Mouse (Mus musculus): ENCODE data around the gene Ctsc. TPM values are rescaled to one million over a fixed set of nuclear protein-coding genes. Genes with fewer than 3 reads are reported as not detected.

Gene Ctsc
- polyA plus RNA-seq, 1 experiment: 0.30 TPM

- TF ChIP-seq GATA1 (IDR thresholded peaks at IDR 0.05; ENCODE audit: low read length) (no peak), TAL1 (IDR thresholded peaks at IDR 0.05; ENCODE audit: low read length) (no peak)
These were observed 13.2 kb downstream of the Ctsc start for GRCm38 (mm10) chr7:88291036-88291435.

GRCm38 (mm10) chr7:88292044-88292443 is 14.2 kb downstream of the Ctsc start:
- no peak for TF ChIP-seq GATA1 (IDR thresholded peaks at IDR 0.05; ENCODE audit: low read length)
- no peak for TF ChIP-seq TAL1 (IDR thresholded peaks at IDR 0.05; ENCODE audit: low read length)
- Histone ChIP-seq H3K9me3 (ENCODE audit: control insufficient read depth, low read length) (no peaks in the 10 kb centered on the region), H3K36me3 (ENCODE audit: control insufficient read depth) (no peaks in the 10 kb centered on the region), H3K4me3 (replicated peaks) (no peak overlapping the region), H3K4me1 (ENCODE audit: control insufficient read depth) (peaks cover 6% of the 10 kb centered on the region), H3K27me3 (ENCODE audit: control insufficient read depth) (no peaks in the 10 kb centered on the region)

More at GRCm38 (mm10) chr7:88291036-88291435, 13.2 kb downstream of the Ctsc start:
- Histone ChIP-seq H3K9me3 (ENCODE audit: control insufficient read depth, low read length) (no peaks in the 10 kb centered on the region), H3K4me1 (ENCODE audit: control insufficient read depth) (peaks cover 2% of the 10 kb centered on the region; the same call in 1 of the 2 replicates), H3K27me3 (ENCODE audit: control insufficient read depth) (no peaks in the 10 kb centered on the region), H3K4me3 (replicated peaks) (no peak overlapping the region), H3K36me3 (ENCODE audit: control insufficient read depth) (no peaks in the 10 kb centered on the region)

DNA sequence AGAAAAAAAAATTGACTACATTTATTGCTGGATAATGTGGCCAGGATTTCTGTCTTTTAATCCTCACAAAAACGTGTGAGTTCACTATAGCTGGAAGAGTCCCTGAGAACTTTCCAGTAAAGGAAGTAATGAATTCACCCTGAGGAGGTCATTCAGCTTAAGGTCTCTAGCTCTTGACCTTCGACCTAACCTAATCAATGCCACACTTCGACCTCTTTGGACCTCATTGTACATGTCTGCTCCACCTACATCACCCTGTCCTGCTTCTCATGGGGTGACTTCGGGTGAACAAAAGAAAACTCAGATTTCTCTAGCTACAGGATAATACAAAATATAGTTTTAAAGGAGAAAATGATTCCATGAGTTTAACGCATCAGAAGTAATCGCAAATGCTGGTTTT is 16.0 kb downstream of the Ctsc start:
- Histone ChIP-seq H3K4me1 (ENCODE audit: control insufficient read depth) (peaks cover 7% of the 10 kb centered on the region), H3K27me3 (ENCODE audit: control insufficient read depth) (no peaks in the 10 kb centered on the region), H3K9me3 (ENCODE audit: control insufficient read depth, low read length) (no peaks in the 10 kb centered on the region), H3K36me3 (ENCODE audit: control insufficient read depth) (no peaks in the 10 kb centered on the region), H3K4me3 (replicated peaks) (no peak overlapping the region)
- no peak for TF ChIP-seq TAL1 (IDR thresholded peaks at IDR 0.05; ENCODE audit: low read length)
- TF ChIP-seq GATA1 (IDR thresholded peaks at IDR 0.05; ENCODE audit: low read length): no peak

DNA sequence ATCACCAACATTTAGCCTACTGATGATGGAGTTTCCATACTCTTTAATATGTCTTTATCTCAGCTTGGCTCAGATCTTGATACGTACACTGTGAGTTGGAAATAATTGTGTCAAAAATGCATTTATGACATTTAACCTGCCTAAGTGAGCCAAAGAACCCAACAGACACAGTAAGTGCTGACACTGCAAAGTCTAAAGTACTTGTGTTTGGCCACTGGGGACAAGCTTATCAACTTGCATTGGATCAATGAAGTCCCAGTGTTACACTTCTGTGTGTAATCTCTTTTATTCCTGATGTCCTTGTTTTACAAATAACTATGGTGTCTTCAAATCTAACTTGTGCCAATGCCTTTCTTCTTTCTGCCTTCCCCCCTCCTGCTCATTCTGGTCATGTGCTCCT is 18.1 kb downstream of the Ctsc start:
- TF ChIP-seq GATA1 (IDR thresholded peaks at IDR 0.05; ENCODE audit: low read length) (no peak), TAL1 (IDR thresholded peaks at IDR 0.05; ENCODE audit: low read length) (no peak)
- Histone ChIP-seq H3K4me3 (replicated peaks) (no peak overlapping the region), H3K4me1 (ENCODE audit: control insufficient read depth) (peaks cover 7% of the 10 kb centered on the region), H3K9me3 (ENCODE audit: control insufficient read depth, low read length) (no peaks in the 10 kb centered on the region), H3K27me3 (ENCODE audit: control insufficient read depth) (no peaks in the 10 kb centered on the region), H3K36me3 (ENCODE audit: control insufficient read depth) (no peaks in the 10 kb centered on the region)

DNA sequence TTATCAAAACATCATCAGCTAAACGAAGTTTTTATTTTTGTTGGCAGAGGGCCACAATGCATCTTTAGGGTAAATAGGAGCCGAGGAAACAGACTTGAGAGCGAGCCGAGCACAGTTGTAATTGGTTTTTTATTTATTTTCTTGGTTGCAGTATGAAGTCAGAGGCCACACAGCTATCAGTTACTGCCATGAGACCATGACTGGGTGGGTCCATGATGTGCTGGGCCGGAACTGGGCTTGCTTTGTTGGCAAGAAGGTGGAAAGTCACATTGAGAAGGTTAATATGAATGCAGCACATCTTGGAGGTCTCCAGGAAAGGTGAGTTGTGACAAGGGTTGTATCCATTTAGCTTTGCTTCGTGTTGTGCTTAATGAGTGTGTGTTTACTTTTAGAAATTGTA is 19.0 kb downstream of the Ctsc start:
- TF ChIP-seq GATA1 (IDR thresholded peaks at IDR 0.05; ENCODE audit: low read length) (no peak), TAL1 (IDR thresholded peaks at IDR 0.05; ENCODE audit: low read length) (no peak)
- Histone ChIP-seq H3K36me3 (ENCODE audit: control insufficient read depth) (no peaks in the 10 kb centered on the region), H3K9me3 (ENCODE audit: control insufficient read depth, low read length) (no peaks in the 10 kb centered on the region), H3K4me1 (ENCODE audit: control insufficient read depth) (peaks cover 7% of the 10 kb centered on the region), H3K4me3 (replicated peaks) (peak overlapping the region; percentile 23), H3K27me3 (ENCODE audit: control insufficient read depth) (no peaks in the 10 kb centered on the region)

DNA sequence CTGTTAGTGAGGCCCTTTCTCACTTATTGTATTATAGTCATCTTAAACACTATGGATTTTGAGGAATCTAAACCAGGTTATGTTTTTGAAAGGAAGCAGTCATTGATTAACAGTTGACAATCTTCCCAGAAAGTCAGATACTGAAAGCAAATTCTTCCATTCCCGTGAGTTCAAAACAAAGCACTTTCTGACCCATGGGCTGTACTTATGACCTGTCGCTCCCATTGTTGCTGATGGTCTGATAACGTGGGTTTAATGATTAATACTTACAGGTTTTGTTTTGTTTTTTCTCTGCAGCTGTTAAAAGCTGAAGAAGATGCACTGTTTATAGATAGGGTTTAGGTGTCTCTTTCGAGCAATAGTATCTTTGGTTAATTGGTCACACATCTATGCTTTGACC is 27.9 kb downstream of the Ctsc start:
- Histone ChIP-seq H3K9me3 (ENCODE audit: control insufficient read depth, low read length) (no peaks in the 10 kb centered on the region), H3K27me3 (ENCODE audit: control insufficient read depth) (no peaks in the 10 kb centered on the region), H3K36me3 (ENCODE audit: control insufficient read depth) (peaks cover 4% of the 10 kb centered on the region), H3K4me3 (replicated peaks) (no peak overlapping the region), H3K4me1 (ENCODE audit: control insufficient read depth) (no peaks in the 10 kb centered on the region)
- TF ChIP-seq TAL1 (IDR thresholded peaks at IDR 0.05; ENCODE audit: low read length): no peak
- no peak for TF ChIP-seq GATA1 (IDR thresholded peaks at IDR 0.05; ENCODE audit: low read length)

DNA sequence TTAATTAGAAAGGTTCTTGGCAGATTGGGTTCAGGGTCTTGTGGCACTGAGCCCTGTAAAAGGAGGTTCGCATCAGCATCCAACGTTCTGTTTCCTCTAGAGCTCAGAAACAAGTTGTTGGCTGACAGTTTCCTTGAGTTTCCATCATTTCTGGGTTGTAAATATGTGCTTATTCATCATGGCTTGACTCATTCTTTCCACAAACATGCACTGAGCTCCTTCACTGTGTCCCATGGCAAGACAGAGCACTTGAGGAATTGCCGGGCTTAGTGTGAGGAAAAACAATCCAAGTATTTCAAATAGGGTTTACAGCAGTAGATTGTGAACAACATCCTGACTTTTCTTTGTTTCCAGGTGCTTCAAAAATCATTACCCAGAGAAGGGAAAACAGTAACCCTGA is 28.8 kb downstream of the Ctsc start:
- H3K4me3 ChIP-seq (replicated peaks): no peak overlapping the region
- peaks cover 4% of the 10 kb centered on the region for H3K36me3 ChIP-seq (ENCODE audit: control insufficient read depth)
- no peaks in the 10 kb centered on the region for H3K4me1 ChIP-seq (ENCODE audit: control insufficient read depth)
- H3K27me3 ChIP-seq (ENCODE audit: control insufficient read depth): no peaks in the 10 kb centered on the region
- no peaks in the 10 kb centered on the region for H3K9me3 ChIP-seq (ENCODE audit: control insufficient read depth, low read length)
- TF ChIP-seq GATA1 (IDR thresholded peaks at IDR 0.05; ENCODE audit: low read length) (no peak), TAL1 (IDR thresholded peaks at IDR 0.05; ENCODE audit: low read length) (no peak)

DNA sequence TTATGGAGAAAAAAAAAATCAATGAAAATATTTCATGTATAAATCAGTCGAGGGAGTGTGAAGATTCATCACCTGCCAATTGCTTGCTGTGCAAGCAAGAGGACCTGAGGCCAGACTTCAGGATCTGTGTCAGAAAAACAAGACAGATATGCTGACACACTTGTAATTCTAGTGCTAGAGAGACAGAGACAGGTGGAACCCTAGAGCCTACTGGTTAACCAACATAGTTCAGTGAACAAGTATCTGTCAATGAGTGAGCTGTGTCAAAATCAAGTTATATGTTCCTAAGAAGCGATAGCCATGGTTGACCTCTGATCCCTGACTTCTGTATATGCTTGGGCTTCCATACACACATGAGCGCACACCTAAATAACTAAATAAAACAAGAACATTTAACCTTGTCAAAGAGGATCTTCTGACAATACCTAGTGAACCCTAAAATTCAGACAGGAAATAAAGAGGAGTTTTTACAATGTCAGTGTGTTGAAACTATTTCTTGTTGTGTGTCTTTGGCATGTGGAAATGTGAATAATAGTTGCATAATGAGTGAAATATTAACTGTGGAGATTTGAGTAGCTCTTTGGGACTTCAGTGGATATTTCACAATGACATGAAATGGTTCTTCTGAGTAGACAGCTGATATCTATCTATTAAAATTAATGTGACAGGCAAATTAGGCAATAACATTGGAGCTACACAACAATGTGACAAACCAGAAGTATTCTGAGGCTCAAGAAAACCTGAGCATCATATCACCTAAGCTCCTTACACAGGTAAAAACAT is 32.7 kb downstream of the Ctsc start:
- TF ChIP-seq TAL1 (IDR thresholded peaks at IDR 0.05; ENCODE audit: low read length) (no peak), GATA1 (IDR thresholded peaks at IDR 0.05; ENCODE audit: low read length) (no peak)
- Histone ChIP-seq H3K4me1 (ENCODE audit: control insufficient read depth) (no peaks in the 10 kb centered on the region), H3K4me3 (replicated peaks) (no peak overlapping the region), H3K9me3 (ENCODE audit: control insufficient read depth, low read length) (no peaks in the 10 kb centered on the region), H3K36me3 (ENCODE audit: control insufficient read depth) (peaks cover 4% of the 10 kb centered on the region), H3K27me3 (ENCODE audit: control insufficient read depth) (no peaks in the 10 kb centered on the region)

DNA sequence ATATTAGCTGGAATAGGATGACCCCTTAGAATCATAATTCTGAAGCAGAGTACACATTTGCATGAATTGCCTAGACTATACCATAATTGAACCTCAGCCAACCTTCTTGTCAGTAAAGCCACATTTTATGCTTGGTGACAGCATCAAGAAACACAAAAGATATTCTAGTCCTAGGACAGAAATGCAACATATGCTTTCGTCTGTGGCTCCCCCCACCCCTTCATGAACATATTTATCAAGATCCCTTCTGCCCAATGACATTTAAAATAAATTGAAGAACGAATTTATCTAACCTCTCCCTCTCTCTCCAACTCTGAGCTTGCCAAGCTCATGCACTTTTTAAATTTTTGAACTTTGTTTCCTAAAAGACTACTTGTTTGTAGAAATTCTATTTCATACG is 38.5 kb downstream of the Ctsc start:
- Histone ChIP-seq H3K9me3 (ENCODE audit: control insufficient read depth, low read length) (no peaks in the 10 kb centered on the region), H3K4me3 (replicated peaks) (no peak overlapping the region), H3K4me1 (ENCODE audit: control insufficient read depth) (no peaks in the 10 kb centered on the region), H3K27me3 (ENCODE audit: control insufficient read depth) (no peaks in the 10 kb centered on the region), H3K36me3 (ENCODE audit: control insufficient read depth) (no peaks in the 10 kb centered on the region)
- TF ChIP-seq GATA1 (IDR thresholded peaks at IDR 0.05; ENCODE audit: low read length) (no peak), TAL1 (IDR thresholded peaks at IDR 0.05; ENCODE audit: low read length) (no peak)

Measured in erythroblast, embryonic 14.5 days (primary cell).